Mouse (Mus musculus): ENCODE measurements around the gene Arhgef1.

Arhgef1 gene

GRCm38 (mm10) chr7:24902630-24903443 lies at the start of gene Arhgef1:
Gene Arhgef1, plus strand, starts transcription at chr7:24902912.
- peak; percentile 85 for DNase-seq (ENCODE audit: low read depth, low spot score)

GRCm38 (mm10) chr7:24853233-24853563 lies 49.5 kb upstream of the Arhgef1 start:
- no peak for DNase-seq (ENCODE audit: low read depth, low spot score)

- no peak for DNase-seq (ENCODE audit: low read depth, low spot score)
Observed at GRCm38 (mm10) chr7:24853695-24854094, 49.0 kb upstream of the Arhgef1 start.

- no peak for DNase-seq (ENCODE audit: low read depth, low spot score)
Observed at GRCm38 (mm10) chr7:24856460-24857120, 46.1 kb upstream of the Arhgef1 start.

- DNase-seq (ENCODE audit: low read depth, low spot score): no peak
Observed at GRCm38 (mm10) chr7:24859234-24859633, 43.5 kb upstream of the Arhgef1 start.

- no peak for DNase-seq (ENCODE audit: low read depth, low spot score)
Observed at GRCm38 (mm10) chr7:24861913-24862312, 40.8 kb upstream of the Arhgef1 start, which contains the start of gene Gm9844. Gene Gm9844, plus strand, starts transcription at chr7:24862213.

GRCm38 (mm10) chr7:24862853-24863252 lies 39.9 kb upstream of the Arhgef1 start:
- DNase-seq (ENCODE audit: low read depth, low spot score): no peak

- DNase-seq (ENCODE audit: low read depth, low spot score): no peak
Observed at GRCm38 (mm10) chr7:24864156-24864555, 38.6 kb upstream of the Arhgef1 start.

GRCm38 (mm10) chr7:24869080-24869479 lies 33.6 kb upstream of the Arhgef1 start:
- DNase-seq (ENCODE audit: low read depth, low spot score): no peak

GRCm38 (mm10) chr7:24869532-24870165 lies 33.1 kb upstream of the Arhgef1 start, which contains the start of the genes Lypd4 and Dmrtc2:
Gene Lypd4, minus strand, starts transcription at chr7:24869941.
Gene Dmrtc2, plus strand, starts transcription at chr7:24870057.
- no peak for DNase-seq (ENCODE audit: low read depth, low spot score)

- no peak for DNase-seq (ENCODE audit: low read depth, low spot score)
Observed at GRCm38 (mm10) chr7:24877588-24877987, 25.1 kb upstream of the Arhgef1 start.

GRCm38 (mm10) chr7:24879620-24880019 lies 23.1 kb upstream of the Arhgef1 start:
- no peak for DNase-seq (ENCODE audit: low read depth, low spot score)

- no peak for DNase-seq (ENCODE audit: low read depth, low spot score)
Observed at GRCm38 (mm10) chr7:24882416-24883199, 20.1 kb upstream of the Arhgef1 start.

- DNase-seq (ENCODE audit: low read depth, low spot score): peak; percentile 98
Observed at GRCm38 (mm10) chr7:24883896-24884692, 18.6 kb upstream of the Arhgef1 start, which contains the start of gene Rps19. Gene Rps19, plus strand, starts transcription at chr7:24884371.

GRCm38 (mm10) chr7:24884693-24885291 lies 17.9 kb upstream of the Arhgef1 start:
- DNase-seq (ENCODE audit: low read depth, low spot score): no peak

- no peak for DNase-seq (ENCODE audit: low read depth, low spot score)
Observed at GRCm38 (mm10) chr7:24885468-24886307, 17.0 kb upstream of the Arhgef1 start.

- DNase-seq (ENCODE audit: low read depth, low spot score): no peak
Observed at GRCm38 (mm10) chr7:24886308-24886633, 16.4 kb upstream of the Arhgef1 start.

- no peak for DNase-seq (ENCODE audit: low read depth, low spot score)
Observed at GRCm38 (mm10) chr7:24887096-24887495, 15.6 kb upstream of the Arhgef1 start.

GRCm38 (mm10) chr7:24889431-24890220 lies 13.1 kb upstream of the Arhgef1 start:
- DNase-seq (ENCODE audit: low read depth, low spot score): no peak

Measured in CD4-positive, CD25-positive, alpha-beta regulatory T cell, adult 2 months (primary cell).